Mouse (Mus musculus) lung, embryonic 14.5 days (tissue): Measurements from ENCODE around the gene Sez6l. TPM values are rescaled to one million over a fixed set of nuclear protein-coding genes. Genes with fewer than 3 reads are reported as not detected.

Experiments used
- ATAC-seq: fragments of 200-750 bp; cut with Nextera tagmentation; 2 replicates; pipeline ENCODE4 v1.8.0; 2017; ENCODE audit warnings: mild to moderate bottlenecking, moderate TSS enrichment, moderate library complexity; ENCODE audit not compliant: insufficient read depth
- DNase-seq: peaks from one replicate; pipeline ENCODE4 v3.0.0-alpha.2; 2015
- H3K27ac ChIP-seq: fragments of 300-500 bp; sonication (generic); 2 replicates; pipeline ENCODE4 v1.5.1; 2014; ENCODE audit warnings: low read depth, mild to moderate bottlenecking, moderate library complexity
- H3K27me3 ChIP-seq: fragments of 300-500 bp; sonication (generic); 2 replicates; pipeline ENCODE4 v1.6.1; 2014; ENCODE audit warnings: low read length, control low read depth; ENCODE audit not compliant: insufficient read depth
- H3K36me3 ChIP-seq: fragments of 300-500 bp; sonication (generic); 2 replicates; pipeline ENCODE4 v1.6.1; 2014; ENCODE audit warnings: control low read depth; ENCODE audit not compliant: insufficient read depth
- H3K4me1 ChIP-seq: fragments of 300-500 bp; sonication (generic); 2 replicates; pipeline ENCODE4 v1.6.1; 2014; ENCODE audit warnings: antibody characterized with exemption, control low read depth; ENCODE audit not compliant: insufficient read depth
- H3K4me2 ChIP-seq: fragments of 300-500 bp; sonication (generic); 2 replicates; pipeline ENCODE4 v1.6.1; 2014; ENCODE audit warnings: mild to moderate bottlenecking
- H3K4me3 ChIP-seq: fragments of 300-500 bp; sonication (generic); 2 replicates; pipeline ENCODE4 v1.5.1; 2014; ENCODE audit warnings: low read depth, low read length
- H3K9ac ChIP-seq: fragments of 300-500 bp; sonication (generic); 2 replicates; pipeline ENCODE4 v1.6.1; 2014
- H3K9me3 ChIP-seq: fragments of 300-500 bp; sonication (generic); 2 replicates; pipeline ENCODE4 v1.6.1; 2016; ENCODE audit warnings: low read depth, low read length, control low read depth
- CTCF ChIP-seq: IDR thresholded peaks from 2 replicates; pipeline ENCODE4 v1.5.1; 2016; ENCODE audit warnings: antibody characterized with exemption, low read depth
- WGBS: fragments of 180-500 bp; shearing (Covaris S2); extraction: QIAGEN DNeasy Blood & Tissue Kit; methylation state at CpG from one replicate; pipeline ENCODE4 v1.1.7; 2014; 5-methylcytosine and 5-hydroxymethylcytosine counted together
- polyA plus RNA-seq: library from polyadenylated mRNA; unstranded; fragments of >200 nt; fragmentation: Nextera tagmentation; extraction: Ambion mirVana; gene quantifications from 2 replicates; pipeline ENCODE4 v1.2.1, GENCODE M21; 2014

Gene Sez6l
- polyA plus RNA-seq, 1 experiment from 2014 or later = 0.32 TPM

GRCm38 (mm10) chr5:112552786-112553185, 24.2 kb downstream of the Sez6l start:
- DNase-seq (no peak), ATAC-seq (no peak)
- Histone ChIP-seq H3K9ac (no peak overlapping the region), H3K4me2 (no peak overlapping the region), H3K4me1 (peaks cover 7% of the 10 kb centered on the region), H3K27ac (no peak overlapping the region), H3K9me3 (no peaks in the 10 kb centered on the region), H3K4me3 (no peak overlapping the region), H3K36me3 (no peaks in the 10 kb centered on the region), H3K27me3 (no peaks in the 10 kb centered on the region)
- no peak for TF ChIP-seq CTCF
- WGBS = 82% methylated on average over 15 of the region's 15 CpGs

DNA sequence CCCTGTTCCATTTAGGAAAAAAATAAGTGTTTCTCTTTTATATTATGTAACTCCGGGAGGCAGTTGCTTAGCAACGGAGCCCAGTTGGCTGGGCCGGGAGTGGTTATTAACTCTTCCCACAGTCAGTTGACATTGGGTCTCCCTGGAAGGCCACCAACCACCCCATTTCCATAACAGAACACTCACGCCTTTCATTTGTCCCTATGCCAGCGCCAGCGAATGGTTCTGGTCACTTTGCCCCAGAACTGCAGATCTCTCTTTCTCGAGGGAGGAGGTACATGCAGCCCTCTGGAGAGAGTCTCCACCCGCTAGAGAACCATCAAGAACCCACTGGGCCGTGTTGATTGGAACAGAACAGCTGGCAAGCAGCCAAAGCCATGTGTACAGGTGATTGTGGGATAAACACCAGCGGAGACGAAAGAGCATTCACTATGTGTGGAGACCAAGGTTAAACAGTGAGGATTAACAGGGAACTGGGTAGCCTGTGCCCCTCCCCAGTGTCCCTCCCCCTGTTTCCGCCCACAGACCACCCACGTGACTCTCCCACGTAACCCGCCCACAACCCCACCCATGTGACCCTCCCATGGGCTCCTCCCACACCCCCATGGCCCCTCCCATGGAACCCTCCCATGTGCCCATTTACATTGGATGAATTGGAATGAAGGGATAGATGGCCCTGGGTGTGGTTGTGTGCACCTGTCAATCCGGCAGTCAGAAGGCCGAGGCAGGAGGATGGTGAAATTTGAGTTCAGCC, 24.8 kb downstream of the Sez6l start:
- Histone ChIP-seq H3K4me2 (no peak overlapping the region), H3K27ac (no peak overlapping the region), H3K27me3 (no peaks in the 10 kb centered on the region), H3K4me3 (no peak overlapping the region), H3K36me3 (no peaks in the 10 kb centered on the region), H3K9me3 (no peaks in the 10 kb centered on the region), H3K9ac (no peak overlapping the region), H3K4me1 (peaks cover 7% of the 10 kb centered on the region)
- WGBS = 46% methylated on average over 17 of the region's 17 CpGs
- no peak for TF ChIP-seq CTCF
- DNase-seq (peak; percentile 67), ATAC-seq (0 out of 2 replicates have a peak, but pooled peaks have one; percentile 25)

DNA sequence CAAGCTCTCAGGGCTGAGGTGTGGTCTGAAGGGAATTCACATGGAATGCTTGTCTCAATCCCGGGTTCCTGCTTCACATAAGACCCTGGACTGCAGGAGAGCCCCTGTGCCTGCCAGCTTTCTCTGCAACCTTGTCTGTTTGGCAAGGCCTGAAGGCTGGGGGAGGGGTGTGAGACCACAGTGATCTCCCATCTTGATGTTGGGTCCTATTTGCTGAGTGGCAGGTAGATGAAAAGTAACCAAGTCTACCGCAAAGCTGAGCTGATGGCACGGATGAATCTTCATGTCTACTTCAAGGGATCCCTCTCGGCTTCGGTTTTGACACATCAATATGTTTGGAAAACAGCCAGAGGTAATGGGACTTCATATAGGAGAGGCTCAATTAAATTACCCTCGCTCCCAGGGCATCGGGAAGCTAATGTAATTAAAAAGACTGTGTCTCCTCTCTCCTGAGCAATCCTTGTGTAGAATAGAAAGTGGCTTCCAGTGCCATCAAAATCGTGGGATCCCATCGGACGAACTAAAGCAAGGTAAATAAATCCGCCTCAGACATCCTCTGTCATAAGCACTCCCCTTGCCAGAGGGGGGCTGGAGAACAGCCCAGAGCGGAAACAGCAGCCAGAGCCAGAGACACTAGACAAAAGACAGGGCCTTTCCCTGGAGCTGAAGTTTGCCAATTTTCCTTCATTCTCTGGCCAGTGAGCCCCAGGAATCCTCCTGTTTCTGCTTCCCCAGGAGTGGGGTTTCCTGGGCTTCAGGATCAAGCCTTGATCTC, 28.0 kb downstream of the Sez6l start:
- H3K27me3 ChIP-seq = no peaks in the 10 kb centered on the region
- H3K36me3 ChIP-seq = no peaks in the 10 kb centered on the region
- H3K27ac ChIP-seq = 0 out of 2 replicates have a peak overlapping the region, but pooled peaks have one; percentile 30
- peak; percentile 48; the same call in 1 of the 2 replicates for ATAC-seq
- H3K4me3 ChIP-seq = no peak overlapping the region
- DNase-seq = peak; percentile 74
- TF ChIP-seq CTCF = no peak
- 36% methylated on average over 12 of the region's 12 CpGs for WGBS
- no peaks in the 10 kb centered on the region for H3K9me3 ChIP-seq
- H3K4me2 ChIP-seq = peak overlapping the region; percentile 13; the same call in 1 of the 2 replicates
- H3K4me1 ChIP-seq = peaks cover 7% of the 10 kb centered on the region
- no peak overlapping the region for H3K9ac ChIP-seq

GRCm38 (mm10) chr5:112546771-112547170, 30.2 kb downstream of the Sez6l start:
- Histone ChIP-seq H3K4me1 (peaks cover 7% of the 10 kb centered on the region), H3K27ac (no peak overlapping the region), H3K27me3 (no peaks in the 10 kb centered on the region), H3K9ac (no peak overlapping the region), H3K36me3 (no peaks in the 10 kb centered on the region), H3K9me3 (no peaks in the 10 kb centered on the region), H3K4me2 (no peak overlapping the region), H3K4me3 (no peak overlapping the region)
- no peak for ATAC-seq
- no peak for TF ChIP-seq CTCF
- WGBS = 50% methylated on average over 6 of the region's 6 CpGs
- no peak for DNase-seq

GRCm38 (mm10) chr5:112538295-112538694, 38.7 kb downstream of the Sez6l start:
- Histone ChIP-seq H3K27me3 (no peaks in the 10 kb centered on the region), H3K4me1 (no peaks in the 10 kb centered on the region), H3K36me3 (no peaks in the 10 kb centered on the region), H3K4me2 (no peak overlapping the region), H3K9me3 (no peaks in the 10 kb centered on the region), H3K4me3 (no peak overlapping the region), H3K27ac (no peak overlapping the region), H3K9ac (no peak overlapping the region)
- 37% methylated on average over 3 of the region's 3 CpGs for whole genome bisulfite sequencing
- DNase-seq = no peak
- TF ChIP-seq CTCF = no peak
- ATAC-seq = no peak

DNA sequence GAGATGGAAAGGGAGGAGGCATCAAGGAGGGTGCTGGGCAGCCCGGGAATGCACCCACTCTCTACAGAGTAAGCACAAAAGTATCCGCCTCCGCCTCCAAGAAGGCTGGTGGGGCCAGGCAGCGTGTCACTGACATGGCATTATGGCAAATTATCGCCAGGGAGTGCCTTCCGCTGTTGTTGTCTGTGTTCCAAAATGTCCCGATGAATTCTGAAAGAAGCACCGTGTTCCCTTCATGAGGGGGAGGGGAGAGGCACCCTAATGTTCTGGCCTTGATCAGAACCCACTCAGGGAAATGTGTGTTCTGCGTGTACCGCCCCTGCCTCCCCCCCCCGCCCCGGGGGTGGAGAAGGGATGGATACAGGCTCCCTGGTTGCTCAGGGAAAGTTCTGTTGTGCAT, 41.1 kb downstream of the Sez6l start:
- Histone ChIP-seq H3K27ac (no peak overlapping the region), H3K9ac (no peak overlapping the region), H3K4me2 (no peak overlapping the region), H3K36me3 (no peaks in the 10 kb centered on the region), H3K4me1 (no peaks in the 10 kb centered on the region), H3K4me3 (no peak overlapping the region), H3K9me3 (no peaks in the 10 kb centered on the region; the same call in 1 of the 2 replicates), H3K27me3 (no peaks in the 10 kb centered on the region)
- TF ChIP-seq CTCF = no peak
- ATAC-seq (no peak), DNase-seq (no peak)
- 62% methylated on average over 12 of the region's 12 CpGs for WGBS

DNA sequence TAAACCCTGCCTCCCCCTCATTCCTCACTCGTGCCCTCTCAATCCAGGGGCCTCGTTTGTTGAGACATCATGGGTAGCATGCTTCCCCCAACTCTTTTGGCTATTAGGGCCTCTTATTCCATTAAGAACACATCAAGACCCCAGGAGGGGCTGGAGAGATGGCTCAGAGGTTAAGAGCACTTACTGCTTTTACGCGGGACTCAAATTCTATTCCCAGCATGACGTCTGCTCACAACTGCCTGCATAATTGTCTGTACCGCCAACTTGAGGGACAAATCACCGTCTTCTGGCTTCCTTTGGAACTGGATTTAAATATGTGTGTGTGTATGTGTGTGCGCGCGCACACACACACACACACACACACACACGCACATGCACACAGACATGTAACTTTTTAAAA, 42.8 kb downstream of the Sez6l start:
- Histone ChIP-seq H3K9ac (no peak overlapping the region), H3K9me3 (no peaks in the 10 kb centered on the region; the same call in 1 of the 2 replicates), H3K4me1 (no peaks in the 10 kb centered on the region), H3K4me3 (no peak overlapping the region), H3K4me2 (no peak overlapping the region), H3K27ac (no peak overlapping the region), H3K36me3 (no peaks in the 10 kb centered on the region), H3K27me3 (no peaks in the 10 kb centered on the region)
- no peak for TF ChIP-seq CTCF
- DNase-seq (no peak), ATAC-seq (no peak)
- 51% methylated on average over 11 of the region's 11 CpGs for WGBS
